Mouse (Mus musculus): ENCODE measurements around the gene Ctc1.

GRCm38 (mm10) chr11:69005193-69005592 is 10.5 kb upstream of the Ctc1 start:
- TF ChIP-seq CTCF (IDR thresholded peaks at IDR 0.05; ENCODE audit: low read depth) (no peak), EP300 (IDR thresholded peaks at IDR 0.05; ENCODE audit: low read depth) (0 out of 2 replicates have a peak, but pooled peaks have one; percentile 18)
